Mouse (Mus musculus) stomach, embryonic 14.5 days (tissue): ENCODE measurements at regions not wholly inside any gene's neighbourhood (a gene's known extent, or its start where the extent isn't known, plus 50 kb on each side); places are given as distances from the start of the nearest gene placed in this dataset.

Experiments used
- ATAC-seq: fragments of 200-750 bp; cut with Nextera tagmentation; 2 replicates; pipeline ENCODE4 v1.8.0; 2017; ENCODE audit warnings: low read depth, moderate TSS enrichment; ENCODE audit not compliant: insufficient number of reproducible peaks, insufficient read depth, low FRiP score
- H3K27ac ChIP-seq: fragments of 300-500 bp; sonication (generic); 2 replicates; pipeline ENCODE4 v1.5.1; 2014; ENCODE audit warnings: mild to moderate bottlenecking, low read length, moderate library complexity, mixed read lengths
- H3K27me3 ChIP-seq: fragments of 300-500 bp; sonication (generic); 2 replicates; pipeline ENCODE4 v1.6.1; 2014; ENCODE audit warnings: low read length, control low read depth, mixed read lengths; ENCODE audit not compliant: control insufficient read depth, insufficient read depth
- H3K36me3 ChIP-seq: fragments of 300-500 bp; sonication (generic); 2 replicates; pipeline ENCODE4 v1.6.1; 2014; ENCODE audit warnings: mild to moderate bottlenecking, control low read depth, low read length, moderate library complexity, mixed read lengths; ENCODE audit not compliant: control insufficient read depth, insufficient read depth
- H3K4me1 ChIP-seq: fragments of 300-500 bp; sonication (generic); 2 replicates; pipeline ENCODE4 v1.6.1; 2014; ENCODE audit warnings: low read length, control low read depth, mixed read lengths; ENCODE audit not compliant: control insufficient read depth, insufficient read depth
- H3K4me2 ChIP-seq: fragments of 300-500 bp; sonication (generic); replicated peaks from 2 replicates; pipeline ENCODE4 v1.6.1; 2014; ENCODE audit warnings: low read depth, low read length, control low read depth
- H3K4me3 ChIP-seq: fragments of 300-500 bp; sonication (generic); 2 replicates; pipeline ENCODE4 v1.5.1; 2014; ENCODE audit warnings: low read depth, low read length, control low read depth
- H3K9ac ChIP-seq: fragments of 300-500 bp; sonication (generic); replicated peaks from 2 replicates; pipeline ENCODE4 v1.6.1; 2014; ENCODE audit warnings: low read depth, mild to moderate bottlenecking, control low read depth, low read length, moderate library complexity, mixed read lengths
- H3K9me3 ChIP-seq: fragments of 300-500 bp; sonication (generic); 2 replicates; pipeline ENCODE4 v1.6.1; 2016; ENCODE audit warnings: low read depth, low read length, control low read depth; ENCODE audit not compliant: control insufficient read depth

DNA sequence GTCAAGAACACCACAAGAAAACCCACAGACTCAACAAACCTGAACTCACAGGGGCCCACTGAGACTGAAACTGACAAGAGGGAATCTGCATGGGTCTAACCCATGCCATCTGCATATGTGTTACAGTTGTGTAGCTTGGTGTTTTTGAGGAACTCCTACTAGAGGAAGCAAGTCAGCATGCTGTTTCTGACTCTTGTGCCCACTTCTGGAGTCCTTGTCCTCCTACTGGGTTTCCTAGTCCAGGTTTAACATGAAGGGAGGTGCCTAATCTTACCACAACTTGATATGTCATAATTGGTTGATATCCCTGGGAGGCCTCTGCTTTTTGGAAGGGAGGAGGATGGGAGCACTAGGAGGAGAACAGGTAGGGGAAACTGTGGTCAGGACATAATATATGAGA lies 50.2 kb upstream of the Sp4 start:
- no peaks in the 10 kb centered on the region for H3K27me3 ChIP-seq
- no peak overlapping the region for H3K27ac ChIP-seq
- no peaks in the 10 kb centered on the region for H3K36me3 ChIP-seq
- no peak for ATAC-seq
- no peaks in the 10 kb centered on the region for H3K4me1 ChIP-seq
- no peak overlapping the region for H3K9ac ChIP-seq
- H3K4me2 ChIP-seq = no peak overlapping the region
- no peak overlapping the region for H3K4me3 ChIP-seq
- H3K9me3 ChIP-seq = no peaks in the 10 kb centered on the region
